Mouse (Mus musculus) gastrocnemius, postnatal 10 days (tissue): ENCODE data around the gene Cel. TPM values are rescaled to one million over a fixed set of nuclear protein-coding genes. Genes with fewer than 3 reads are reported as not detected.

Experiments used
- DNase-seq: peaks from one replicate; pipeline ENCODE4 v3.0.0; 2021; ENCODE audit warnings: mixed read lengths
- total RNA-seq, 2 experiments: library from RNA; stranded (reverse); gene quantifications; 2 replicates each; pipeline ENCODE4 v1.2.3; 2021

Cel gene
- total RNA-seq, 2 experiments from 2014 or later = not detected

DNA sequence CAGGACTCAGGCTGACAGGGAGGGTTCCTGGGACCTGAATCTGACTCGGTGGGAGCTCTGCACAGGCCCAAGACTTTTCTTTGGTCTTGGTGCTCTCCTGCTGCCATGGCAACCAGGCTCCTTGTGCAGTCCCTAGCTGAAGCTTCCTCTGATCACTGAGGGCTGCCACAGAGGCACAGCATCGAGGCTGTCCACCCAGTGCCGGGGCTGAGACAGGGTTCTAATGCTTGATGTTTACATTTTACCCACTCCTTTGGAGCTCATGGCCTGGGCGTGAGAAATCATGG is 25.6 kb downstream of the Cel start:
- DNase-seq = no peak

DNA sequence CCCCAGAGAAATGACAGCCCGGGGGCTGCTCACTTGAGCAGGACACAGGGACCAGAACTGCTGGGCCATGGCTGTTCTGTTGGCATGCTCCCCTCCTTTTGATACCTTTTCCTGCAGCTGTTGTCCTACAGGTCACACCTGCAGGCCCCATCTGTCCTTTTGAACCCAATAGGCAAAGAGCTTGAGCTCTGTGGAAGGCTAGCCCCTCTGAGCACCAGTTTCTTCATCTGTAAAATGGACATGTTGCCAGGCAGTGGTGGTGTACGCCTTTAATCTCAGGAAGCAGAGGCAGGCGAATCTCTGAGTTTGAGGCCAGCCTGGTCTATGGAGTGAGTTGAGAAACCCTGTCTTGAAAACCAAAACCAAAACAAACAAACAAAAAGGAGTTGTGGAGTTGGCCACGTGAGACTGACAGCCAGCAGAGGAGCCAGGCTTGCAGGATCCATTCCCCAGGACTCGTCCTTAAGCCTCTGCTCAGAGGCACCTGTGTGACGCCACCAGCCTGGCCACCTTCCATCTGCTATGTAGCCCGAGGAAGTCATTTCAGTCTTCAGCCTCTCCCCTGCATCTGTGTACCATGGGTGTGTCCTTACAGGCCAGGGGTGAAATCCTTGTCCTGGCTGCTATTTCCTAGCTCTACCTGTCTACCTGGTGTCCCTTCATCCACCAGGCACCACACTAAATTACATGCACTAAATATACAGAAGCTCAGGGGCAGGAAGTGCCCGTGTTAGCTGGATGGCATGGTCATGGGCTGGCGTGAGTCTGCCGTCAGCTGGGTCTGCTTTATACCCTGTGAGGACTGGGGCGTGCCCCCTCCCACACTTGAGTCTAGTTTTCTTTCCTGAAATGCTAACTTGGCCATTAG is 26.2 kb downstream of the Cel start:
- DNase-seq = no peak

DNA sequence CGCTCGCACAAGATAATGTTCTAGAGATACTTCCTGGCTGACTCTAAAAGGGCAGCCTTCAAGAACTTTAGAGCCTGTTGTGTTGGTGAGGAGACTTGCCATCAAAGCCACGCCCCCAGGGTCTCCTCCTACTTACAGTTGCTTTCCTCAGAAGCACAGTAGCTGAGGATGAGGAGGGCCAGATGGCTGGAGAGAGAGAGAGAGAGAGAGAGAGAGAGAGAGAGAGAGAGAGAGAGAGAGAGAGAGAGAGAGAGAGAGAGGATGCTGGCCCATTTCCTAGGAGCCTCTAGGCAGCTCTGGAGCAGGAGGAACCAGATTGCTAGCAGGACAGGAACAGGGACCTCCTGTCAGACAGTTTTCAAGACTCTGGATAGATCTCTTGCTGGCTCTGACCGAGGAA is 27.0 kb downstream of the Cel start:
- no peak for DNase-seq

DNA sequence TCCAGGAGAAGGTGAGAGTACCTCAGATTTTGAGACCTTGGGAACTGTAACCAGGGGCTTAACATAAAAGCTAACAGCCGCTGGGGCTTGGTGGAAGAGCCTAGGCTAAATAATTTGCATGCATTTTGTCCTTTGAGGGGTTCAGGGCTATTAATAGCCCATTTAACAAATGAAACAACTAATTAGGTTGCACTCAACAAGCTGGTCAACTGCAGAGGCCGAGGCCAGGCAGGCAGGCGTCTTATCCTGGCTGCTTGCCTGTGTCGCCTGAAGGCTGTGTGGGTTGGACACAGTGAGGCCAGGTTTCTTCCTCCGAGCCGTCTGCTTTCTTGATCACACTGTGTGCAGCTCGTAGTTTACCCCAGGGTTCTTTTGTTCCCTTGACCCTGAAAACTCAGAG is 27.6 kb downstream of the Cel start:
- DNase-seq = peak; percentile 46

DNA sequence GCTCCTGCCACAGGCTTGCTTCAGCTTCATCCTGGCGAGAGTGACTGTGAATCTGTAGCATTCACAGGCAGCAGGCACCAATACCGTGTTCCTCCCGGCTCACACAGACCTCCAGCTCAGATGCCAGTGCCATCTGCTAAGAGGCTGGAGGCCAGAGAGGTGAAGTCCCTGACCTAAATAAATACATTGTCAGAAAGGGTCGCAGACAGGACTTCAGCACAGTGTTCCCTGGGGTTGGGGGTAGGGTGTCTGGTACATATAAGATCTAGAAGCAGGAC is 28.0 kb downstream of the Cel start:
- no peak for DNase-seq

DNA sequence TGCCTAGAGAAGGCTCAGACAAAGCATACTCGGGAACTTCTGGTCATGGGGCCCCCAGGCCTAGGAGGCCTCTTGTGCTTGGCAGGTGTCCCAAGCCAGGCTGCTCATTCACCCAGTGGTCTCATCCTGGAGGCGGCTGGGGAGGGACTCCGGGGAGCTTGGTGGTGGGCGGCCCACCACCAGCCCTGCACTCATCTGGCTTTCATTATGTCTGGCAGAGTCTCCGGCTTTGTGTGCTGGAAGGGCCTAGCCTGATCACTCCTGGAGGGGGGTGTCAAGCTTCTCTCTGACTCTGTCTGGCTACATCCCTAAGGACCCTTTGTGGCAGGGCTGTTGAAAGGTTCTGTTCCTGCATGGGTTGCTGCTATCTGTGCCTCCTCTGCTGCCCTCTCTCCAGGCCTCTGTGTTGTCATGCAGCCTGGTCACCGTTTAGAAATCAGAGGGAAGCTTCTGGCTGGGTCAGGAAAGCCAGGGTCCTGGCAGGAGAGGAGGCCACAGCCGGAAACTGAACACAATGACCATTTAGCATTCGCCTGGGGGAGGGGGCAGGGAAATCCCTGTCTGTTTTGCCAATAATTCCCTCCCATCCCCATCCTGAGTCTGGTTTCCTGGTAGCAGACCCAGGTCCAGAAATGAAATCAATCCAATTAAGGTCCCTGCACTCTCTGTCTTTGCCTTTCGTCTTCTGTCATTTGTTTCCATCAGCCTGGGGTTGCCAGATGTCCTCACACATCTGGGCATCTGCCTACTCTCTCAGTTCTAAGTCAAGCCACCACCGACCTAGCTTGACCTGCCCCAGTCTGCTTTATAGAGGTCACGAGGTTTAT is 28.6 kb downstream of the Cel start:
- DNase-seq = no peak

DNA sequence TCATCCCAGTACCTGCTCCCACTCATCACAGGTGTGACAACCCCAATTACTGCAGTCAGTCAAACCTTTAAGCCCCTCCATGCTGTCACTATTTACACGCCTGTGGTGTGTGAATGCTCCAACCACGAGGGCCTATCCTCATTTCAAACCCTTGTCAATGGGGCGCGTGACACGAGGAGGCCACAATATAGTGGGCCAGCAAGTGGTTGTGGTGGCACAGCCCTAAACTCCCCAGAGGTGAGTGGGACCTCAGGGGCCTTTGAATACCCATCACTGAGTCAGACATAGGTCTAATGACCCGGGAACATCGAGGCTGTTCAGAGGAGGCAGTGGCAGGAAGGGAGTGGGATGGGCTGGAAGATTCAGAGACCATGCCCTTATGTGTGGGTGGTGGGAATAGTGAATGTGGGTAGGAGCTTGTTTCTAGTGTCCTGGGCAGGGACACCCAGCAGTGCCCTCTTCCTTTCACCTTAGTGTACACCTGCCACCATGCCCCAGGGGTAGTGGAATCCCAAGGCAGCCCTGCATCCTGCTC is 29.2 kb downstream of the Cel start:
- DNase-seq = no peak

DNA sequence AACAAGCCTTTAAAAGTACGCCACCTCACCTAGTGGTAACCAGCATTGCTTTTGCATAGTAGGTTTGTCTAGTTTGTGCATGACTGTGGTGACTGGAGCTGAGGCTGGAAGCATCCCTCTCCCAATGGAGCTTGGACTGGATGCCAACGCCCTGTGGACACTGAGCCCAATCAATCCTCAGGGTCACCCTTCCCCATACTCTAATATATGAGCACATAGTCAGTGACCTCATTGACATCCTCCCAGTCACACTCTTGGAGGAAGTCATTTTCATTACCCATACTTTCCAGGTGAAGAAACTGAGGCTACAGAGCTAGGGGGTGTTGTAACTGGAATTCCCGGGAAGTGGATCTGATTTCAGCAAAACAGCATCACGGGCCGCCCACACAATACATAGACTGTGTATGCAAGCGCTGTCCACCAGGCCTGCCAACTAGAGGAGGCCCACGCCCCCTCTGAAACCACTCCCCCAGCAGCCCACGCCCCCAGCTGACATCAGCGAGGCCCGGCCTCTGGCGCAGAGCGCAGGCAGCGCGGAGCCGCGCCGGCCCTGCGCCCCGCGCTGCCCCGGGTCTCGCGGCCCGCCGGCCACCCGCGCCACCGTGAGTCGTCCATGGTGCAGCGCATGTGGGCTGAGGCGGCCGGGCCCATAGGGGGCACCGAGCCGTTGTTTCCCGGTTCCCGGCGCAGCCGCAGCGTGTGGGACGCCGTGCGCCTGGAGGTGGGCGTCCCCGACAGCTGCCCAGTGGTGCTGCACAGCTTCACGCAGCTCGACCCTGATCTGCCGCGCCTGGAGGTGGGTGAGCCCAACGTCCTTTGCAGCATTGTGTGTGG is 30.0 kb downstream of the Cel start:
- peak; percentile 87 for DNase-seq

DNA sequence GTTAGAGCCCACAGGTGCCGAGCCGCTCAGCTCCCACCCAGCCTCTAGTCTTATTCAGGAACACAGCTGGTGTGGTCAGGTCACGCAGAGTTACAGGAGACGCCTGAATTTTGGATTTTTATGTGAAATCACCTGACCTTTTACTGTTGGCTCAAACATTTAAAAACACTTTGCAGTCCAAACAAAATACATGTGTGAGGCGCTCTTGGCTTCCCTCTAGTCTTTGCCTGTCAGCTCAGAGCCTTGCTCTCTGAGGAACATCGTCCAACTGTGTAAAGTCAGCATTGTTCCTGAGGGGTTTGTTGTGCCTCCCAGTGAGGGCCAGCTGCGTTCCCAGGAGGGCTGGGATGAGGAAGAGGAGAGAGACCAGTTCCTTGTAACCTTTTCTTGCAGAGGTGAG is 32.9 kb downstream of the Cel start:
- DNase-seq = no peak

DNA sequence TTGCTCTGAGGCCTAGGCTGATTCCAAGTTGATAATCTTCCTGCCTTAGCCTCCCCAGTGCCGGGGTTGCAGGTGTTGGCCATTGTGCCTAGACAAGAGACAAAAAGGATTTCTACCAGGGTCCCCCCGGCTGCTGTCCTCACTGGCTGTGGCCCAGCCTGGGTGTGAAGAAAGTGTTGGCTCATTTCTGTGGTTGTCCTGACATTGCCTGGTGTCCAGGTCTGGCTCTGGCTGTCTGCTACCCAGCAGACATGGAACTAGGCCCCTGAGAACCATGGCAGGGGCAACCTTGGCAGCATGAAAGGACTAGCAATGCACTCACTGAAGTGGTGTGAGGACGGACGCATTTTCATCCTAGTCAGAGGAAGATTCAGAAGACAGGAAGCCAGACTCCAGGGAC is 33.3 kb downstream of the Cel start:
- DNase-seq = no peak

DNA sequence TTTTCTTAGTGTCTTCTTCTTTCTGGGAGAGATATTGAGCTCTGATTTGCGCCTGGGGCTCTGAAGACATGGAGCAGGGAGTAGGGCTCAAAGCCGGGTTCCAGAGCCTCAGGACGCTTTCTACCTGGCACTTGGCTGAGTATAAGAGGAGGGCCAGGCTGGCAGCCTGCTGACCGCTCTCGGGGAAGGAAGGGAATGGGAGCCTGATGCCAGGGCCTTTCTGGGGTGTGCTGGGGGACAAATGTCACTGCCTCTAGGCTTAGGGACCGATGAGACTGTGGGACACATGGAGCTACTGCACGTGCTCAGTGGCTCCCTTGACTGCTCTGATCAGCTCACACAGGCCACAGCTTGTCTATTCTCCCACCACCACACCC is 34.9 kb downstream of the Cel start:
- DNase-seq = no peak

DNA sequence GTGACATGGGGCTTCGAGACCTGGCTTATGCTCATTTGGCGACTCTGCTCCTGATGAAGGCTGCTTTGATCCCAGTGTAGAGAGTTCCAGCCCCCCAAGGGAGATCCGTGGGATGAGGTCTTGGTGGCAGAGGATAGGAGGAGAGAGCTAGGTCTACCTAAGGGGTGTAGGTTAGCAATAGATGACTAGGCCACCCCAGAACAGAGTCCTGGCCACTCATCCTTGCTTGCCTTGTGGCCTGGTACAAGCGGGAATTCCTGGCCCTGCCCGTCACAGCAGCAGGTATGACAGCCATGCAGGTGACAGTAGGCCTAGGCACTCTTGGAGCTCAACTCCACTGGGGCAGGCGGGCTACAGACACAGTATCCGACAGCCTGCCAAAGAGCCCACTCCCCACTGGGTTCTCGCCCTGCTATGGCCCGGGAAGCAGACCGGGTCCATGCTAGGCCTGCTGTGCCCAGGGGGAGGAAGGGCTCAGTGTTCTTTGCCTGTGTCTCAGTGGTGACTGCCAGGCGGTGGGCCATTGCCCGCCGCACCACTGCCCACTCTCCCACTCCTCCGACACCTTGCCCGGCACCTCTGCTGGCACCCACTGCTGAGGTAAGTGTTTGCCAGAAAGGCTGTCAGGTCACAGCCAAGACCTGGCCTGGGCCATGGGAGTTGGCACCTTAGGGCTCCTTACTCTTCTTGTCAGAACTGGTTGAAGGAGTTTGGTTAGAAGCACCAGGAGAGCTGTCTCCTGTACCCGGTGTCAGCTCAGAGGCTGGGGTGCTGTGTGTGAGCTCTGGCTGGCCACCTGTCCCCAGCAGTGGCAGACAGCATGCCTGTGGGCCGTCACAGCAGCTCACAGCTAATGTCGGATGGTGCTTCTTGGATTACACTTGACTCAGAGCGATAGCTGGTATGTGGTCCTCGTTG is 35.5 kb downstream of the Cel start:
- no peak for DNase-seq

DNA sequence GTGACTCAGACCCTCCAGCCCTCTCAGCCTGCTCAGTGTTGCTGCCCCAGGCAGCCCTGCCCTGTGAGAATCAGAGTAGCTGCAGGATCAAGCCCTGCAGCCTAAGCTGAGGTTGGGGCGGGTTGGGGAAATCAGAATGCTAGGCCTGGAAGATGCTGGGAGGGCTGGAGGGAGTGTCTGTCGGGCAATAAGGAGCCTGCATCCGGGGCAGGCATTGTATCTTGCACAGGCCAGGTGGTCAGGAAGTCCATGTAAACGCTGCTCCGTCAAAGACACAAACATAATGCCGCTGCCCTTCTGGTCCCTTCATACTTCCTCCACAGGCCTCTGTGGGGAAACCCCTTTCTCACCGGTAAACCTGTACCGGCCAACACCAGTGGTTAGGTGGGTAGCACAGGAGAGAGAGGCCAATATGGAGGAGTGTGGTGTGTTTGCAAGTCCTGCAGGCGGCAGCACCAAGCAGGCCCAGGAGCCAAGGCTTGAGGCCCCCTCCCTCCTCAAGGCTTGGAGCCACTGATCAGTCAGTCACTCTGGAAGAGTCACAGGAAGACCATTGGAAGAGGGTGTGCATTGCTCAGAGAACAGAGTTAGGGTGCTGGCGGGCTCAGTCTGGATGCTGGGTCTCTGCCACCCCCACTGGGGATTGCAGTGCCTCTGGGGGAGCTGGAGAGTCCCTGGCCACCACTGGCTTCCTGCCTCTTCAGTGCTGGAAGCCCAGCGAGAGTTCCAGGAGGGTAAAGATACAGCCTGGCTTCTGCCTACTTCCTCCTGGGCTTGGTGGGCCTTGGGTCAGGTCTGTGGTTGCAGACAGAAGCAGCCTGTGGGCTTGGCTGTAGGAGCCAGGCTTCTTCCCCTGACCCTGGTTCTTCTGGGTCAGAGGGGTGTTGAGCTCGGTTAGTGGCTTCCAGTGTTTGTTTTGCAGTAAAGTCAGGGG is 37.0 kb downstream of the Cel start:
- DNase-seq = no peak

DNA sequence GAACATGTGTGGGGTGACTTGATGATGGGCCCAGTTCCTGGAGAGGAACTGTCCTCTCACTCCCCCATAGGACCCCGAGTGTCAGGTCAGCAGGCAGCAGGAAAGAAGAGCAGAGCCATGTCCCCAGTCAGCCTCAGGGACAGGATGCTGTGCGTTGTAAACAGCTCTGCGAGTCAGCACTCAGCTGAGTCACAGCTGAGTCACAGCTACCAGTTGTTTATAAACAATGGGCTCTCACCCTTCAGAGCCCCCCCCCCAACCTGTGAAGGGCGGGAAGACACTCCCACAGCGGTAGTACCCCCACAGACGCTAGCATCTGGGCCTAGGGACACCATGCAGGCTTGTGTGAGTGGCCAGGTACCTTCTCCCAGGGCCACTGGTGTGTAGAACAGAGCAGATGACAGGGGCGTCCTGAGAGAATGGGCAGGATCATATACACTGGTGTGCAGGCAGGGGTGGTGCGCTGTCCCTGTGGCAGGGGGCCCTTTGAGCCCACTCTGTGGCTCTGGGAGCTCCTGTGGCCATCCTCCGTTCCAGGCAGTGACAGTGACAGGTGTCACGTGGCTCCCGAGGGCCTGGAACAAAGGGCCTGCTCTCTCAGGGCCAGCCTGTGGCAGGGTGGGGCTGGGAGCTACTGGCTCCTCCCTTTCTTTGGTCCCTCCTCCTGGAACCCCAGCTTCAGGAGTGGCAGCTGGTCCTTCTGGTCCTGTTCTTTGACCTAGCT is 37.8 kb downstream of the Cel start:
- DNase-seq = peak; percentile 51

DNA sequence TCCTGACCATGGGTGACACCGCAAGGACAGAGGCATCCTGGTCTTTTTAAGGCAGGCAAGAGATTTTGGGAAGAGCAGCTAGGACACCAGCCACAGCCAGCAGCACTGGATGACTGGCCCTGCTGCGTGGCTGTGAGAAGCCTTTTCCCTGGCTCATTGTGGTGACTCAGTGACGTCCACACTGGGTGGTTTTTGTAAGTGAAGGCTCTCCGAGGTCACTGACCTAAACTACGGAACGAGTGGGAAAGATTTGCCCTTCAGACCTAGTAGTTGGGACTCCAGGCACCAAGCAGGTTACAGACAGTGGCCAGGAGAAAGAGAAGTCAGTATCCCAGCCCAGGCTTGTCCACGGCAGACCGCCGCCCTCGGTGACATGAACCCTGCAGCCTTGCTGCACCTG is 38.8 kb downstream of the Cel start:
- no peak for DNase-seq

DNA sequence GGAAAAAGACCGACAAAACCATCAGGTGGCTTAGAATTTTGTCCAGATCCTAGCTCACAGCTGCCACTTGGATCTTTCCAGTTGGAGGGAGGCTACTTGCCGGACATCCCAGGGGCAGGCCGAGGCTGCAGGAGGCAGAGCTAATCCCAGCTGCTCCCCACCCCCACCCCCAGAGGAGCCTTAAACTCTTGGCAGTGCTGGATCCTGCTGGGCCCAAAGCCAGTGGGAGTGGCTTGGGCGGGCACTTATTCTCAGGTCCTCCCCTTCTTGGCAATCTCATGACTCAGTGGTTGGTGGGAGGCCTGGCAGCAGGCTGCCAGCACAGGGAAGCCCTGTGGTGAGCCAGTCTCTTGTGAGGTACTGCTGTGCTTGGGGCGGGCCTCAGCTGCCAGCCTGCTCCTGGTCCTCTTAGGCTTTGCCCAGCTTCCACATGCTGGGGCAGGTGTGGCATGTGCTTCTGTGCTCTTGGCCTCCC is 39.5 kb downstream of the Cel start:
- peak; percentile 87 for DNase-seq

DNA sequence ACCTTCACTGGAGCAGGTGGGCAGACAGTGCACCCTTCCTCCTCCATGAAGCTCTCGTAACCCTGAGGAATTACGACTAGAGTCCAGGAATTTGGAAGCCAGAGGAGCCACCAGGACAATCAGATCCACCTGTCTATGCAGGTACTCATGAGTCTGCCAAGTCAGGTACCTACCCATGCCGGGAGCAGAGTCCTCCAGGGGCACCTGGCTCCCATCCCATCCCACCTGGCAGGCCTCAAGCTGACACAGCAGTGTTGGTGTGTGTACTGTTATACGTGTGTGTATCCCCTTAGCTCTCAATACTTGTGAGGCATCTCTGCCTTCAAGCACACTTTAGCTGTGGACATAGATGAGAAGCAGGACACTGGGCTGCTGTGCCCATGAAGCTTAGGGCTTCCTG is 41.0 kb downstream of the Cel start:
- DNase-seq = no peak

DNA sequence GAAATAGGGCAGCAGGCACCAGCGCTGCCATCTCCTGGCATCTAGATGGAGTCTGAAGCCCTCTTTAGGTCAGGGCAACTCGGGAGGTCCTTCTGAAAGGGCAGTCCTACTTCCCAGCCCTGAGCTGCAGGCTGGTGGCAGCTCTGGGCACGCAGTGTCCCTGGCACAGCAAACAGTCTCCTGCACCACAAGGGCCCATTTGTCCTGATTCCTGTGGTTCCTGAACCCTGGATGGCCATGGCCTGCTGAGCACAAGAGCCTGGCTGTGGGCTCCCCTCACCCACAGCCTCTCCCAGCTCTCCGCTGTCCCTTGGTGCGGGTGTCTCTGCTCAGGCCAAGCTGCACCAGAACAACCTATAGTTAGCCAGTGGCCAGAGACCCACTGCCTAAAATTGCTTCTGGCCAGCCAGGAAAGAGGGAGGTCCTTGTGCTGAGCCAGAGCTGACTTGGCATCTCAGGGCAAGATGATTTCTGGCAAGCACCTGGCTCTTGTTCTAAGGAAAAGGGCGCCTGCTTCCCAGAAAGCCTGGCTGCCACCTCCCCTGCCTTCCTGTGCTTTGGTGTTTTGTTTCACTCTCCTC is 41.5 kb downstream of the Cel start:
- no peak for DNase-seq

DNA sequence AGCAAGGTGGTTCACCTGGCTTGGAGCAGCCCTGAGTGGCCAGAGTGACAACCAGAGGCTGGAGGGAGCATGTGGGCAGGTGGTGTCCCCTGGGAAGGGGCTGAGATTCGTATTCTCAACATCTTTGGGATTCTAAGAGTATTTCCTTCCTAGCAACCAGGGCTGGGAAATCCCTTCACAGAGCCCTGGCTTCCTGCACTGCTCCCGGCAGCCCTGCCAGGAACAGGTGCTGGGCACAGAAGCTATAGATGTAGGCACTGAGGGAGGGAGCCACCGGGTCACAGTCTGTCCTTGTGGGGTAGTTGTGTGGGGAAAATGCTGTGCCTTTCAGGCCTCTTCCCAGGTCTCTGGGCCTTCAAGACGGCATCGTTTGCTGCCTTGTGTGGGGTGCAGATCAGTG is 42.6 kb downstream of the Cel start:
- no peak for DNase-seq
